Mouse (Mus musculus) testis, adult 2 months (tissue): ENCODE measurements around the gene Meox1. TPM values are rescaled to one million over a fixed set of nuclear protein-coding genes. Genes with fewer than 3 reads are reported as not detected.

ENCODE experiments used
- H3K27ac ChIP-seq: fragments of 200-500 bp; 2 replicates; pipeline ENCODE4 v1.5.1; 2012; ENCODE audit warnings: low read depth, low read length; ENCODE audit not compliant: control insufficient read depth, insufficient read depth
- H3K27me3 ChIP-seq: fragments of 200-500 bp; 2 replicates; pipeline ENCODE4 v1.6.1; 2012; ENCODE audit warnings: mild to moderate bottlenecking, low read length, moderate library complexity; ENCODE audit not compliant: control insufficient read depth, insufficient read depth
- H3K36me3 ChIP-seq: fragments of 200-500 bp; 2 replicates; pipeline ENCODE4 v1.6.1; 2012; ENCODE audit warnings: mild to moderate bottlenecking, low read length; ENCODE audit not compliant: control insufficient read depth, insufficient read depth
- H3K4me1 ChIP-seq: fragments of 200-500 bp; 2 replicates; pipeline ENCODE4 v1.6.1; 2012; ENCODE audit warnings: low read length; ENCODE audit not compliant: control insufficient read depth, insufficient read depth
- H3K4me3 ChIP-seq: fragments of 200-500 bp; 2 replicates; pipeline ENCODE4 v1.5.1; 2012; ENCODE audit warnings: low read depth, mild to moderate bottlenecking, low read length, moderate library complexity, mixed read lengths; ENCODE audit not compliant: control insufficient read depth
- CTCF ChIP-seq: fragments of 200-500 bp; IDR thresholded peaks from 2 replicates; pipeline ENCODE4 v1.5.1; 2012; ENCODE audit warnings: low read depth, mild to moderate bottlenecking, inconsistent platforms, low read length, moderate library complexity; ENCODE audit not compliant: control insufficient read depth, insufficient read depth, insufficient replicate concordance
- POLR2A ChIP-seq: fragments of 200-500 bp; IDR thresholded peaks from 2 replicates; pipeline ENCODE4 v1.6.1; 2012; ENCODE audit warnings: low read depth, mild to moderate bottlenecking, inconsistent platforms, low read length, moderate library complexity; ENCODE audit not compliant: control insufficient read depth
- polyA plus RNA-seq: library from polyadenylated mRNA; depleted of rRNA; stranded (reverse); fragments of >200 nt; gene quantifications from 2 replicates; pipeline ENCODE4 v1.2.3, GENCODE M21; 2012

Meox1 gene
- polyA plus RNA-seq, 1 experiment, result 1.7 TPM

DNA sequence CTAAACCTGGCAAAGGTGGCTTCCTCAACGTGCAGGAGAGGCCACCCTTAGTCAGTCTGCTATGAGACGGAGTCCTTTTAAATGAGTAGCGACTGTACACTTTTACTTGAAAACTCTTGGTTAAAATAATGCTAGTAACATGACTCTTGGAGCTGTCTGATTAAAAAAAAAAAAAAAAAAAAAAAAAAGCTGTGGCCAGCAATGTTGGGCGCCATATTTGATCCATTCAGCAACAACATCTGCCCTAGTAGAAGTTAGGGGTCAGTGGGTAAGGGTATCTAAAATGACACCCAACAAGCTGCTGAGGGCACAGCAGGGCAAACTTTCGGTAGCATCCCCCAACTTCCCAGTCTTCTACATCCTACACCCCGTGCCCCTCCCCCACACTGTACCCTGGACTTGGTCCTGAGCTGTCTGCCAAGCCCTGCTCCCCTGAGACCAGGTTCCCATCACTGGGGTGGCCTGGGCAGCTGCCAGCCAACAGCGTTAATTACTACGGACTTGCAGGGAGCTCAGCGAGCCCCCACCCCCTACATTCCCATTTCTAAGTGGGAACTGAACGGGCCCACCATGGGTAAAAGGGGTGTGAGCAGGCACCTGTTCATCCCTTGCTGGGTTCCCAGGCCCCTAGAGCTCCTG is 32.9 kb upstream of the Meox1 start:
- Histone ChIP-seq H3K4me1 (peaks cover 10% of the 10 kb centered on the region), H3K27ac (no peak overlapping the region), H3K4me3 (no peak overlapping the region), H3K36me3 (no peaks in the 10 kb centered on the region), H3K27me3 (no peaks in the 10 kb centered on the region)
- no peak for TF ChIP-seq CTCF
- no peak for TF ChIP-seq POLR2A

DNA sequence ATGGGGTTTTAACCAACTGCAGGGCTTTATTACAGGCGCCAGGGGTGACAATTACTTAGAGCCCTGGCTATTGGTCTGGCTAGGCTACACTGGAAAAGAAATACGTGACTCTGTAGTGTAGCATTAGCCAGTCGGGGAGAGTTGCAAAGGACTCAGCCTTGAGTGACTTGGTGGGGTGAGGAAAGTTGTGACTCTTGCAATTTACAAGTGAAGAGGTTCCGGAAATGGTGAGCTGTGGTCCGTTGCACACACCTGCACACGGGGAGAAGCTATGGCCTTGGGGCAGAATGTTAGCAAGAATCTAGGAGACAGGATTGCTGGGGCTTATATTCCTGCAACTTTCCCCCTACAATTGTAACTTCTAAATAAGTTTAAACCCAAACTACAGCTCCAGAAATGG is 31.5 kb upstream of the Meox1 start:
- no peaks in the 10 kb centered on the region for H3K36me3 ChIP-seq
- TF ChIP-seq CTCF (no peak), POLR2A (no peak)
- H3K4me3 ChIP-seq, result no peak overlapping the region
- H3K27me3 ChIP-seq, result no peaks in the 10 kb centered on the region
- H3K27ac ChIP-seq, result no peak overlapping the region
- peaks cover 10% of the 10 kb centered on the region for H3K4me1 ChIP-seq

DNA sequence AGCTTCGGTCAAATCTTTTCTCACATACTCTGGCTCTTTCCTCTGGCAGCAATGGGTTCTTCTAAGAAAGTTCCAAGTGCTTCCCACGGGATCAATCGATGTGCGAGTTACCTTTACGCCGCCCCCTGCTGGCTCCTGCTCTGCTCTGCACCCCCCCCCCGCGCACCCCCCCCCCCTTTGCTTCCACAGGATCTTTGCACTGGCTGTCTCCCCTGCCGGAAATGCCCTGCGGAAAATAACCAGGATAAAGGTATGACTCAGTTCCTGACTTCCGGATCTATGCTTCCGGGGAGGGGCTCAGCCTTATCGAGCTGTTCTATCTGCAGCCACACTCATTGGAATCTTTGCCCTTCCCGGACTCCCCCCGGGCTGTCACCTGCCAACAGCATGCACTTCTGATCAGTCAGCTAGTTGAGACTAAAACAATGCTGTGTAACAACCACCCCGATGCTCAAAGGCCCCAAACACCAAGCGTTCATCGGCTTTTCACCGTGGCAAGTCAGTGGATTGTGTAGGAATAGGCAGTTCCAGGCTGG is 30.3 kb upstream of the Meox1 start:
- Histone ChIP-seq H3K27me3 (no peaks in the 10 kb centered on the region), H3K4me3 (no peak overlapping the region), H3K27ac (no peak overlapping the region), H3K4me1 (peaks cover 10% of the 10 kb centered on the region), H3K36me3 (no peaks in the 10 kb centered on the region)
- TF ChIP-seq CTCF (no peak), POLR2A (no peak)

DNA sequence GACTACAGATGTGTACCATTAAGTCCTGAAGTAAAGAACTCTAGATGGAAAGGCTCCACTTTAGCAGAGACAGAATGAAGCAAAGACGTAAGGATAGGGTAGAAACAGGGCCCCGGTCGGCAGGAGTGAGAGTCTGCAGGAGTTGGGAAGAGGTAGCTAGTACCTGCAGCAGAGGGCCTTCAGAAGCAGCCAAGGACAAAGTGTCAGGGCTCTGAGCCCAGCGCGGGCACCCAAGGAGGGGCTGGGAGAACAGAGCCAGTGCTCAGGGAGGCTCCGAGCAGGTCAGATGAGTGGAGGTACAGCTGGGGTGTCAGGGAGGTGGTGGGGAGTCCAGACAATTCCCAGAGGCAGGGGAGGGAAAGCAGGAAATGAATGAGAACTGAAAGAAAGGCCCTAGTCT is 29.8 kb upstream of the Meox1 start:
- peaks cover 10% of the 10 kb centered on the region for H3K4me1 ChIP-seq
- no peak overlapping the region; the same call in 1 of the 2 replicates for H3K4me3 ChIP-seq
- no peak for TF ChIP-seq POLR2A
- no peak for TF ChIP-seq CTCF
- H3K36me3 ChIP-seq, result no peaks in the 10 kb centered on the region
- H3K27me3 ChIP-seq, result no peaks in the 10 kb centered on the region
- H3K27ac ChIP-seq, result no peak overlapping the region

DNA sequence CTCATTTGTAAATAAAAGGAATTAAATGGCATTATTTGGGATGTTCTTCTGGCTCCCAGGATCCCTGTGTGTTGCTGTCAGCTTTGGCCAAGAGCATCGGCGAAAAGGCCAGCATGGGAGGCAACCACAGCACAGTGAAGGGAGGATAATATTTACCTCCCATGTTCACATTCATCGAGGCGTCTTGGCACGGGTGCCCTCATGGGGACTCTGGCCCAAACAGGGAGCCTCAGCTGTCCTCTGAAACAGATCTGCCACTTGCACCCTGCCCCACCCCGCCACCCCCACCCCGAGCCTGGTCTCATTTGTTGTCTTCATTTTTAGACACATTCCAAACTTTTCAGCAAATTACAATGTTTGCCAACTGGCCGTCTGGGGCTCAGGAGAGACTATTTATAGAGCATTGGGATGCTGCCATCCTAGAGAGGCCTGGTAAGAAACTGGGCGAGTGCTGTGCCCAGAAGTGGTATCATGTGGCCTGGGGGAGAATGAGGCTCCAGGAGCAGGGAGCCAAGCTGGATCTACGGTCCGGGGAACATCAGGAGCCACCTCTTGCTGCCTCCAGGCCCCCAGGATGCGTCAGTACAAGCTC is 27.3 kb upstream of the Meox1 start:
- TF ChIP-seq POLR2A, result no peak
- no peak for TF ChIP-seq CTCF
- Histone ChIP-seq H3K4me3 (no peak overlapping the region), H3K27me3 (no peaks in the 10 kb centered on the region), H3K4me1 (peaks cover 4% of the 10 kb centered on the region), H3K36me3 (no peaks in the 10 kb centered on the region), H3K27ac (no peak overlapping the region)

DNA sequence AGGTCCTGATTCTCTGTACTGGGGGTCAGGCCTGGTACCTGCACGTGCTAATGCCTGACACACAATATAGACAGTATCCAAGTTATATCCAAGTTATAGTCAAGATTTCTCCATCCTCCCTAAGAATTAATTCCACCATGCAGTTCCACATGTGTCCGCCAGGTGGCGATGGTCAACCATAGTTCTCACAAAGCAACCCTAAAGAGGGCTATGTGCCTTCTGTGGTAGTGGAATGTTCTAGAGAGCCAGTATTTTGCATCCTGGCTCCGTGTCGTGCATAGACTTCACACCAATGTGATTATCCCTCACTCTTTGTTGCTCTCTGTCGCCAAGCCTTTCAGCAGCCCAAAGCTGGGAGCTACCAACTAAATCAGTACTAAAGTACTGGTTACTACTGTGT is 25.5 kb upstream of the Meox1 start:
- Histone ChIP-seq H3K4me3 (no peak overlapping the region), H3K36me3 (no peaks in the 10 kb centered on the region), H3K4me1 (peaks cover 4% of the 10 kb centered on the region), H3K27me3 (no peaks in the 10 kb centered on the region), H3K27ac (no peak overlapping the region)
- TF ChIP-seq CTCF, result peak; percentile 65; the same call in 1 of the 2 replicates
- no peak for TF ChIP-seq POLR2A

DNA sequence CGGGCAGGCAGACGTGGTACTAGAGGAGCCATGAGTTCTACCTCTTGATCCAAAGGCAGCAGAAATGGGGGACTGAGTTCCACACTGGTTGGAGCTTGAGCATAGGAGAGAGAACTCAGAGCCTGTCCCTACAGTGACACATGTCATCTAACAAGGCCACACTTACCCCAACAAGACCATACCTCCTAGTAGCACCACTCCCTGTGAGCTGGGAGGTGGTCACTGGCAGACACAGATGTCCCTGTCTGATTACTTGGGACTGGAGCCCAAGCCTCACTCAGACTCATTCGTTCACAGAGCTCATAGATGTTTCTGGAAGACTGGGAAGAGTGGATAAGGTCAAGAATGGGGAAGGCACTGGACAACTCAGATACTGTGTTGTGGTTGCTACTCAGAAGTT is 24.4 kb upstream of the Meox1 start:
- TF ChIP-seq CTCF, result no peak
- no peak for TF ChIP-seq POLR2A
- H3K4me3 ChIP-seq, result no peak overlapping the region
- no peak overlapping the region for H3K27ac ChIP-seq
- no peaks in the 10 kb centered on the region for H3K4me1 ChIP-seq
- no peaks in the 10 kb centered on the region for H3K36me3 ChIP-seq
- H3K27me3 ChIP-seq, result no peaks in the 10 kb centered on the region
